Mouse (Mus musculus) Muller cell, postnatal 12 days (primary cell): ENCODE data around the gene Cdh20.
"Not testable (repeated sequence)": the region's sequence is repeated elsewhere in the genome, so short reads cannot be mapped to it uniquely, and the experiment has no call there.

Source experiments
- DNase-seq: peaks from one replicate; pipeline ENCODE4 v3.0.0-alpha.2; 2015; ENCODE audit errors: inconsistent ontology term

The Cdh20 gene

GRCm38 (mm10) chr1:104912407-104912806 is 144.1 kb downstream of the Cdh20 start:
- DNase-seq = no peak

DNA sequence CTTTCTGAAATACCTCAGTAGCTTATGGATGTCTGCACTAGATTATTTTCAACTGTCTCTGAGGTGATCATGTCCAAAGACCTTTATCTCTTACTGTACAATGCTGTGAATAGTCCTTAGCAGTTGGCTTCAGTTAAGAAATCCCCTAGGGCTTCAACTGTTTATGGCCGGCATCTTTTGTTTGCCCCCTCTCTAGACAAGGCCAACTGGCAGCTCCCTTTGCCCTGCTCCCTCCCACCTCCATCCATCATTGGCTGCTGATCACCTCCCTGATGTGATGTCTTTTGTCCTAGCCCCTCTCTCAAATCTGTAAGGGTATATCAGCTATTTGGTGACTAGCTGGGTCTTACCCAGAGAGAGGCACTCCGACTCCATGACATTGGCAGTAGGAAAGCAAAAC is 148.2 kb downstream of the Cdh20 start:
- no peak for DNase-seq

- DNase-seq = no peak
Observed at GRCm38 (mm10) chr1:104917307-104917836, 149.0 kb downstream of the Cdh20 start.

GRCm38 (mm10) chr1:104933051-104933450 is 164.7 kb downstream of the Cdh20 start:
- no peak for DNase-seq

GRCm38 (mm10) chr1:104936966-104937365 is 168.6 kb downstream of the Cdh20 start:
- DNase-seq = no peak

GRCm38 (mm10) chr1:104939156-104939555 is 170.8 kb downstream of the Cdh20 start:
- DNase-seq = no peak

- DNase-seq = peak; percentile 49
Observed at GRCm38 (mm10) chr1:104944470-104945109, 176.3 kb downstream of the Cdh20 start.

DNA sequence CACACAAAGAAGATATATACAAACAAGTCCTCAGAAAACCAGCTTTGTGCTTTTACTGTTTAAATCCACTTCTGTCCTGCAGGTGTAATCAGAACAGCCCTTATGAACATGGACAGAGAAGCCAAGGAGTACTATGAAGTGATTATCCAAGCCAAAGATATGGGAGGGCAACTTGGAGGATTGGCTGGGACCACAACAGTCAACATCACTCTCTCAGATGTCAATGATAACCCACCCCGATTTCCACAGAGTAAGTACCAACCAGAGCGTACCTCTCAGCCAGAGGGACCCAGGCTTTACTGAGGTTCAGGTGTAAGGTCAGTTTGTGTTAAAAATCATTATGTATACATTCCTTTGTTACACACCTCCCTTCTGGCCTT is 176.8 kb downstream of the Cdh20 start:
- no peak for DNase-seq

DNA sequence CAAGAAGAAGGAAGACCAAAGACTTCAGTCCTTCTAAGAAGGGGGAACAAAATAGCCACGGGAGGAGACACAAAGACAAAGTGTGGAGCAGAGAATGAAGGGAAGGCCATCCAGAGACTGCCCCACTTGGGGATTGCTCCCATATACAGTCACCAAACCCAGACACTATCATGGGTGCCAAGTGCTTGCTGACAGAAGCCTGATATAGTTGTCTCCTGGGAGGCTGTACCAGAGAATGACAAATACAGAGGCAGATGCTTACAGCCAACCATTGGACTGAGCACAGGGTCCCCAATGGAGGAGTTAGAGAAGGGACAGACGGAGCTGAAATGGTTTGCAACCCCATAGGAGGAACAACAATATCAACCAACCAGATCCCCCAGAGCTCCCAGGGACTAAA is 181.3 kb downstream of the Cdh20 start:
- not testable (repeated sequence) for DNase-seq

- no peak for DNase-seq
Observed at GRCm38 (mm10) chr1:104957046-104957445, 188.7 kb downstream of the Cdh20 start.

DNA sequence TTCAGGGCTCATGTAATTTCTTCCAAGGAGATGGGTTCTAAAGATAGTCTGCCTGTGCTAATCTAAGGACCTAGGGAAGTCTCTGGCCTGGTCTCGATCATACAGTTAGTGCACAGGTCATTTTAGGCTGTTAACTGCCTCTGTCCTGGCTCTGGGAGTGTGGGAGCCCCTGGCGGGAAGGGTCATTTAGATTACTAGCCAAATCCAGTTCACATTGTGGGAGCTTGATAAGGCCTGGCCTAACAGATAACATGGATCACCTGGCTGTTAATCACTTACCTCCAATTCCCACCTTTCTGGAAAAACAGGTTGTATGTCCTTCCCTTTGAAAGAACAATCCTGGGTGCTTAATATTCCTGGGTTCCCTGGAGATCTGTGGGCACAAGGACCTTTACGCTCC is 193.3 kb downstream of the Cdh20 start:
- no peak for DNase-seq

- DNase-seq = no peak
Observed at GRCm38 (mm10) chr1:104962257-104962656, 193.9 kb downstream of the Cdh20 start.

DNA sequence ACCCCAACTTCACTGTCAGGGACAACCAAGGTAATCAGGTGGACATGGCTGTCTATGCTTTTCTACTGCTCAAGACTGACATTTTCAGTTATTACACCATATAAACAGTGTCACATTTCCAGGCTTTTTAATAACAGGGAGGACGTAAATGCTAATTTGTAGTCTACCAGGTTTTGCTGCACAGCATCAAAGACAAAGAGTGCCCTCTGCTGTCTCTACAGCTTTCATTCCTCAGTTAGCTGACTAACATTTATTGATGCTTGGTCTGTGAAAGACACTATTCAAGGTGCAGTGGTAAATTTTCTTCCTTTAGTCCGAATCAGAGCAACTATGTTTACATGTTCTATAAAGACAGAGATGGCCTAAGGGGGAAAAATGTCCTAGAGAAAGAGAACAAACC is 210.7 kb downstream of the Cdh20 start:
- DNase-seq = no peak

DNA sequence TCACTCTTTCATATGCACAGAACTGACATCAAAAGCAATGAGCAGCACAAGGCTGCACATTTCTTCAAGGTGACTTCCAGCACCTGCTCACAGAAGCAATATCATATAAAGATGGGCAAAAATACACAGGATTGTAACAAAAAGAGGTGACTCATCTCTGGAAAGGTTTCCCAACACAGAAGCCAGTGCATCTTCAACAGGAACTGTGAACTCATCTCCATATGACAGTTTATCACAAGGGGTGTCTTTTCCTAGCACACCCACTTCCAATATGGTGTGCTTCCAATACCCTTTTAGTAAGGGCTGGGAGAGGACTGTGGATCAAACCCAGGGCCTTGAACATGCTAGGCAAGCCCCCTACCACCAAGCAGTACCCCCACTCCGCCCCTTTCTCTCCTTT is 211.9 kb downstream of the Cdh20 start:
- no peak for DNase-seq

GRCm38 (mm10) chr1:104986222-104986973 is 218.1 kb downstream of the Cdh20 start:
- DNase-seq = peak; percentile 25

- DNase-seq = no peak
Observed at GRCm38 (mm10) chr1:104987526-104987925, 219.2 kb downstream of the Cdh20 start.

DNA sequence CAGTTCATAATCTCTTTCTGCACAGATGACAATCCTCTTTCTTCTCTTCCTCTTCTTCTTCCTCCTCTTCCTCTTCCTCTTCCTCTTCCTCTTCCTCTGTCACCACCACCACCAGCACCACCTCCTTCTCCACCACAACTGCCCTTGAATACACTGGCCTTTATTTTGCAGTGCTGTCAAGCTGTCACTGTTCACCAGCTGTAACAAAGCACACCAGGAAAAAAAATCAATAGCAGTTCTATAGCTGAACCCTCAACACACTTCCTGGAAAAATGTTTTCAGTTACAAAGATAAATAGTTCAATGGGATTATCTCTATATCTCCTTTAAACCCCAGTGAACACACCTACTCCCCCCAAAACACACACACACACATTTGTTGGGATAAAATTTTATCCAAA is 224.1 kb downstream of the Cdh20 start:
- no peak for DNase-seq

DNA sequence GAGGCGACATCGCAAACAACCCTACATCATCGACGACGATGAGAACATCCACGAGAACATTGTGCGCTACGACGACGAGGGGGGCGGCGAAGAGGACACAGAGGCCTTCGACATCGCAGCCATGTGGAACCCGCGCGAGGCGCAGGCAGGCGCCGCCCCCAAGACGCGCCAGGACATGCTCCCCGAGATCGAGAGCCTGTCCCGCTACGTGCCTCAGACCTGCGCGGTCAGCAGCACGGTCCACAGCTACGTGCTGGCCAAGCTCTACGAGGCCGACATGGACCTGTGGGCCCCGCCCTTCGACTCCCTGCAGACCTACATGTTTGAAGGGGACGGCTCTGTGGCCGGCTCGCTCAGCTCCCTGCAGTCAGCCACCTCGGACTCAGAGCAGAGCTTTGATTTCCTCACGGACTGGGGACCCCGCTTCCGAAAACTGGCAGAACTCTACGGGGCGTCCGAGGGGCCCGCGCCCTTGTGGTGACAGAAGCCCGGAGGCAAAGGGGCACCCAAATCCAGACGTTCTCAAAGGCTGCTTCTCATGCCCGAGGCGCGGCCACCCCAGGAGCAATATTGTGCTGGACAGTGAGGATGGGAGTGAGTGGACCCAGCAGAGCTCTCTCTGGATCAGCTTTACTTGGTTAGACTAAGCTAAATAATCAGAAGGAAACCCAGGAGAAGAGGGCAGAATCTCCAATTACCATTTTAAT is 225.7 kb downstream of the Cdh20 start:
- no peak for DNase-seq

- DNase-seq = no peak
Observed at GRCm38 (mm10) chr1:104994612-104994986, 226.3 kb downstream of the Cdh20 start.

- DNase-seq = no peak
Observed at GRCm38 (mm10) chr1:104997814-104998213, 229.5 kb downstream of the Cdh20 start.

DNA sequence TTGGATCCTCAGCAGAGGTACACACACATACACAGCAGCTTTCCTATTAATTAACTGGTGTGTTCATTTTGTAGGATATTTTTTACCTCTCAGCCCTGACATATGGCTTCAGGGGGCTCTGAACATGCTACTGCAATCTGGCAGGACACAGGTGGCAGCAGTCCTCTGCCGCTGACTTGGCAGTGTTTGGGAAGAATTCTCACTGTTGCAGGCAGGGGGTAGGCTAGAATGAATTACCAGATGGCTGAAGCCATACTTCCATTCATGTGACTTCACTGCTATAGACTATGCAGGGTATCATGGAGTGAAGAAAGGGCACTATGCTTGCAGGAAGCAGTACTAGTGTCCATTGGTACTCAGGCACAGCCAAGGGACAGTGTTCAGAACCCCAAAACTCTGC is 233.8 kb downstream of the Cdh20 start:
- DNase-seq = no peak

GRCm38 (mm10) chr1:105003786-105004185 is 235.5 kb downstream of the Cdh20 start:
- no peak for DNase-seq

GRCm38 (mm10) chr1:105012616-105013015 is 244.3 kb downstream of the Cdh20 start:
- peak; percentile 53 for DNase-seq
